Mouse (Mus musculus) left cerebral cortex, adult 18-20 months (tissue): ENCODE data around the gene Cbln4. TPM values are rescaled to one million over a fixed set of nuclear protein-coding genes. Genes with fewer than 3 reads are reported as not detected.

Source experiments
- DNase-seq, 2 experiments: peaks; one replicate each; pipeline ENCODE4 v3.0.0; 2021 to 2022; ENCODE audit warnings: low spot score in 2 of 2, mixed read lengths in 1 of 2
- long read RNA-seq, 2 experiments: library from polyadenylated mRNA; stranded (forward); transcript quantifications; one replicate each; pipeline ENCODE4 v2.0.0; 2021
- total RNA-seq, 2 experiments: library from RNA; stranded (reverse); gene quantifications; 2 replicates each; pipeline ENCODE4 v1.2.3; 2021

Cbln4 gene
- 10 to 100 TPM; 21.5 to 28.5 TPM for total RNA-seq
- long read RNA-seq, experiment 1, transcript Cbln4-201 (3 exons, 2,902 nt) = major isoform, 66 of 68 reads
- long read RNA-seq, experiment 1, partial matches to known transcripts = 0 of 68 reads
- long read RNA-seq, experiment 1, other reads (novel, unspliced or antisense) = 2 of 68 reads
- long read RNA-seq, experiment 2, transcript Cbln4-201 (3 exons, 2,902 nt) = major isoform, 34 of 36 reads
- long read RNA-seq, experiment 2, partial matches to known transcripts = 1 of 36 reads
- long read RNA-seq, experiment 2, other reads (novel, unspliced or antisense) = 1 of 36 reads

- peak in 1 of 2 experiments; percentile 33 for DNase-seq
Measured at GRCm38 (mm10) chr2:172043235-172043610, at the start of gene Cbln4. Gene Cbln4, minus strand, starts transcription at chr2:172043466.

- no peak for DNase-seq
Measured at GRCm38 (mm10) chr2:172078596-172078995, 35.3 kb upstream of the Cbln4 start.

DNA sequence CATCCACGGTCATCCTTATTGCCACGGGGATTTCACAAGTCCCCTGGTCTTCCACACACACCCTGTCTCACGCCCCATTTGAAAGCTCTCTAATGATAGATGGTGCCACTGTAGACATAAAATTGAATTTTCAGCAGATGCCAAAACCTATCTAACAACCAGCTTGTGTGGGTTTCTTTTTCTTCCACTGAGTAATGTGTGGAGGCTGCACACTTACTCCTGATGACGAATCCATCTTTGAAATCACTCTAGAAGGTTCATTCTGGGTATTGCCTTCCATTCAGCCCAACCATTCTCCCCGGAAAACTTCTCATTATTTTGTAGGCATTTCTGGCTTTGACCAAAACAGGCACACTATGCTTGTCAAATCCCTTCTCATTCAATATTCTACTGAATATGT lies 33.0 kb upstream of the Cbln4 start:
- DNase-seq = no peak

GRCm38 (mm10) chr2:172062876-172063275 lies 19.6 kb upstream of the Cbln4 start:
- no peak for DNase-seq

DNA sequence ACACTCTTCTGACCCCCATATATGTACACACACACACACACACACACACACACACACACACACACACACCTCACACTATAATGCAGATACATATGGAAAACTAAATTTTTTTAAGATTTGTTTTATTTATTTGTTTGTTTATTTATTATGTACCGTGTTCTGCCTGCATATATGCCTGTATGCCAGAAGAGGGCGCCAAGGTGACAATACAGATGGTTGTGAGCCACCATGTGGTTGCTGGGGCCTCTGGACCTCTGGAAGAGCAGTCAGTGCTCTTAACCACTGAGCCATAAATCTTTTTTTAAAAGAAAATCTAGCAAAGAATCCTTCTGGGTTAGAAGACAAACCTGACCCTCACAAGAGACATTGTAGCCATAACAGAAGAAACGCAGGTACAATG lies 16.5 kb upstream of the Cbln4 start:
- no peak for DNase-seq

DNA sequence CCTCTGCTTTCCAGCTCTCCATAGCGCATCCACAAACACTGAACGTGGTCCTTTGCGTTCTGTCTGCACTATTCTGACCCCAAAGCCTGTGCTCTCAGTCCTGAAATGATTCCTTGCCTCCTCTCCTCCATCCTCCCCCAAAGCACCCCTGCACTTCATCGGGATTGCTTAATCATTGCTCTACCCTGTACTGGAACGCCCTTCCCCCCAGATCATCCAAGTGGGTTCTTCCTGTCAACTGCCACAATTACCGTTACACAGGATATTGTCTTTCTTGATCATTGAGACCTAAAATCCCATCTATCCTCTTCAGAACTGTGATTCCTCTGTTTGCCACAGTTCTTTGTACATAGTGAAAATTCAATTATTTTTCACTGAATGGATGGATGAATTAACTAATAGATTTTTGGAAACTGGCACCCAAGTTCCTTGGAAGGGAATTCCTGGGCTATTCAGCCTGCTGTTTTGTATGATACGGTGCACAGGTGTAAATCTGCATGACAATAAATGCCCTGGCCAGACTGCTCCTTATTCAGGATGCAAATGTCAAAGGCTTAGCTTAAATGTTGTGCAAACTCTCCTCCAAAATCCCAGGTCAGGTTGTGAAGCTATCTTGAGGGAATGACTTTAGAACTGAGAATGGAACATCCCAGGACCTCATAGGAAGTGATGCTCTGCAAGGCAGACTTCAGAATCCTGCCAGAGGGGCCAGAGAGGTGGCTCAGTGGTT lies 15.8 kb upstream of the Cbln4 start:
- no peak for DNase-seq

DNA sequence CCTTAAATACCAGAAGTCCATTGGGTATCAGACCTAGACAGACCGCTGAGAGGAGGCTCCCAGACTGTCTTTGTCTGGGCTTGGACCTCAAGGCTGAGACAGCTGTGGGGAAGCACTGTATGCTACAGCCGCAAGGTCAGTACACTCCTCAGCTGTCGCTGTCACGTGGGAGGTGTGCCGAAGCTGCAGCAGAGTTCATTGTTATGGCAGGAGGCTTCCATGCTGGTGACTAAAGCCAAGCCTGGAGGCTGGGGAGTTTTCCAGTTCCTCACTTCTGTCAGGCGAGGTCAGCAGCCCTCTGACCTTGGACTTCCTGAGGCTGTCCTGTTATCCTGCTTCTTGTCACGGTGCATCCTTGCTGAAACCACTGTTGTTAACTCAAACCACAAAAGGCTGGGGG lies 2.7 kb upstream of the Cbln4 start:
- no peak for DNase-seq

GRCm38 (mm10) chr2:172042607-172043234 lies 545 bp downstream of the Cbln4 start:
- peak; percentile 17 to 37 for DNase-seq

- peak; percentile 63 to 75 for DNase-seq
Measured at GRCm38 (mm10) chr2:172042125-172042524, 1.1 kb downstream of the Cbln4 start.

DNA sequence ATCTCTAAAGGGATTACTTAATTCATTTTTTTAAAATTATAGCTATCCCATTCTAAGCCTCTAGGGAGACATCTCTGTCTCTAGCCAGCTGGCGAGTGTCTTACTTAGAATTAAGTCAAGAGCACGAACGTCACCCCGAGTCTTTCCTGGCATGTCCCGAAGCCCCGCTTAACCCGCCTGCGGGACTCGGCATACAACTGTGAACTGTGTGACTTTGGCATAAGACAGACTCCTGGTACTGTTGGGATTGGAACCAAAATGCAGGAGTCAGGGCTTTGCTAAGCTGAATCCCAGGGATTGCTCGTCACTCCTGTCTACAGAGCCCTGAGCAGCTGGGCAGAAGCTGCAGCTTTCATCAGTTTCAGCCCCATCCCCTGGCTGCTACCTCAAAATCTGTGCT lies 2.4 kb downstream of the Cbln4 start:
- DNase-seq = peak in 1 of 2 experiments; percentile 34

DNA sequence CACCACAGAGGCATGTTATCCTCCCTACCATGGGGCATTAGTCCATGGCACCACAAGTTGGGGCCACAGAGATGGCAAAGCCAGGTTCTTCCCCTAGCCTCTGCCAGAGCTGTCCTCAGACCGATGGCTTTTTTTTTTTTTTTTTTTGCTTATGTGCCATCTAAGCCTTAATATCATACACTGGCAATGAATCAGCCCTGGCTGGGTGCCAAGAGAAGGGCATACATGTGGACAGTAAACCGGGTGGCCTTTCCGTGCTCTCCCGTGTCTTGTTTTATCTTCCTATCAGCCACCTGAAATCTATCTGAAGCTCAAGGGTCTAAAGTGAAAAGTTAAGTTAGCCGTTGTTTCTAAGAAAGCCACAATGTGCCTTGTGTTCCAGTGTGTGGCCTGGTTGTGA lies 3.7 kb downstream of the Cbln4 start:
- no peak for DNase-seq

DNA sequence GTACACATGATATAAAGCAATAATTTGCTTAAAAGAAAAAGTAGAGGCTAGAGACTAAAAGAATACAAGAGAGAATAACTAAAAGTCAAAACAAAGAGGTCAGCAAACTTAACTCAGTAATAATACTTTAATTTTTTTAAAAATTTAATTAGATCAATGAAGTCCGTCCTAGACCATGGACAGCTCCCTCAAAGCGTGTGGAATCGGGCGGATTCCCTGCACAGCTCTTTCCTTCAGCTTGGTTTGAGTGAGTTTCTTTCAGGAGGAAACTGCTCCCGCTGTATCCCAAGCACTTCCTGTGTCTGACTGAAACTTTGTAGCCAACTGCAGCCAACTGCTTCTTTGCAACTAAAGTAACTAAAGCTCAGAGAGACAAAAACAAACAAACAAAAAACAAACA lies 9.0 kb downstream of the Cbln4 start:
- no peak for DNase-seq

- DNase-seq = no peak
Measured at GRCm38 (mm10) chr2:172025459-172026130, 17.7 kb downstream of the Cbln4 start.

- no peak for DNase-seq
Measured at GRCm38 (mm10) chr2:172006726-172007125, 36.5 kb downstream of the Cbln4 start.

- no peak for DNase-seq
Measured at GRCm38 (mm10) chr2:172005970-172006369, 37.3 kb downstream of the Cbln4 start.

GRCm38 (mm10) chr2:172004029-172004984 lies 39.0 kb downstream of the Cbln4 start:
- DNase-seq = no peak

DNA sequence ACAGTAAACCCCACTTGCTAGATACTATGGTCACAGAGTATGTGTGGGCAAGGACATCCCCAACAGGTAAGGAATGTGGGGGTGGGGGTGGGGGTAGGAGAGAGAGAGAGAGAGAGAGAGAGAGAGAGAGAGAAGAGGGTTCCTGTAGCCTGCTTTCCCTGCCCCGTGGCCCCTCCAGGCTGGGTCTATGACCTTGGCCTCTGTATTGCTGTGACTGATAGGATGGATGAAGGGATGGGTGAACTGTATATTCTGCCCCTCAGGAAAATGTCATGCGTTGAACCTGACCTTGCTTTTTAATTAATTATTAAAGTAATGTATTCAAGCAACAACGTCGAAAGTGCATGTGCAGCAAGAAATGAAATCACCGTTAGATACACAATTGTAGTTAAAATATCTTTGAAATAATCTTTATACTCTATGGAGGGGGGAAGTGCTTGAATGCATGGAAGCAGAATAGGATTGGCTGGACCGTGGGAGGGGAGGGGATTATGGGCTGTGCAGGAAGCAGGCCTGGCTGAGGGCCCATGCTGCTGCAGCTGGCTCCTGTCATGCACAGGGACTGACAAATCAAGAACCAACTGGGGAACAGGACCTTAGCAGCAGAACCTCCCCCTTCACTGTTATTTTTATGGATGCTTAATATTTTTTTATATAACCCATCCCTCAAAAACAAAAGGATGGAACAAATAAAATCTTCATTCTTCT lies 46.1 kb downstream of the Cbln4 start:
- no peak for DNase-seq

- DNase-seq = no peak
Measured at GRCm38 (mm10) chr2:171994861-171995260, 48.4 kb downstream of the Cbln4 start.

DNA sequence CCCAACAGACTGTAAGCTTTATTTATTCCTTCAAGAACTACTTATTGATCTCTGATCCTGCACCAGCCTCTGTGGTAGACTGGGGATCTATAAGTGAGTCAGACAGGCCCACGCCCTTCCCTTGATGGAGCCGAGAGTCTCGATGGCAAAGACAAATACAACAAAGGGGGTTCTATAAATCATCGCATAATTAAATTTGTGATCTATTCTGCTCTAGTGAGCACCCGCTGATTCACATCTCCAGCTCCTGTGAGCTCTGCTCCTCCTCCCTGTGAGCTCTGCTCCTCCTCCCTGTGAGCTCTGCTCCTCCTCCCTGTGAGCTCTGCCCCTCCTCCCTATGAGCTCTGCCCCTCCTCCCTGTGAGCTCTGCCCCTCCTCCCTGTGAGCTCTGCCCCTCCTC lies 49.0 kb downstream of the Cbln4 start:
- no peak for DNase-seq

- no peak for DNase-seq
Measured at GRCm38 (mm10) chr2:171986686-171987085, 56.6 kb downstream of the Cbln4 start.
